Mouse (Mus musculus) activated CD4-positive, CD25-positive, alpha-beta regulatory T cell (primary cell): ENCODE measurements around the gene Dda1. TPM values are rescaled to one million over a fixed set of nuclear protein-coding genes. Genes with fewer than 3 reads are reported as not detected.

Experiments used
- polyA plus RNA-seq, 2 experiments: library from polyadenylated mRNA; unstranded; fragments of 100-300 nt; shearing (Covaris generic); gene quantifications; one replicate each; pipeline ENCODE4 v1.2.1; 2017

Dda1 gene
- polyA plus RNA-seq: 100 to 1,000 TPM; 100 to 120 TPM

GRCm38 (mm10) chr8:71468916-71469315 is at the start of gene Dda1:
Gene Dda1, plus strand, starts transcription at chr8:71469199.

GRCm38 (mm10) chr8:71463188-71464033 is 5.6 kb upstream of the Dda1 start, which contains the start of gene Abhd8:
Gene Abhd8, minus strand, starts transcription at chr8:71463655.

GRCm38 (mm10) chr8:71464513-71465500 is 4.2 kb upstream of the Dda1 start, which contains the start of gene Mrpl34:
Gene Mrpl34, plus strand, starts transcription at chr8:71464959.

GRCm38 (mm10) chr8:71485142-71486135 is 16.4 kb downstream of the Dda1 start, which contains the start of gene Ano8:
Gene Ano8, minus strand, starts transcription at chr8:71485963.

GRCm38 (mm10) chr8:71487691-71488445 is 18.9 kb downstream of the Dda1 start, which contains the start of gene Gtpbp3:
Gene Gtpbp3, plus strand, starts transcription at chr8:71488103.

GRCm38 (mm10) chr8:71511644-71512043 is 42.6 kb downstream of the Dda1 start, which contains the start of gene Plvap:
Gene Plvap, minus strand, starts transcription at chr8:71511752.

GRCm38 (mm10) chr8:71525226-71526050 is 56.4 kb downstream of the Dda1 start, which contains the start of gene Ccdc194:
Gene Ccdc194, minus strand, starts transcription at chr8:71525711.

Other genes with a start within 250 kb of the Dda1 start
- 10 to 100 TPM; 33.9 to 66.3 TPM for gene Myo9b, start 196.5 kb upstream of the Dda1 start, polyA plus RNA-seq
- 10 to 100 TPM; 17.6 to 28.6 TPM for gene Haus8, start 196.3 kb upstream of the Dda1 start, polyA plus RNA-seq
- 100 to 1,000 TPM; 154 to 223 TPM for gene Use1, start 102.4 kb upstream of the Dda1 start, polyA plus RNA-seq
- 10 to 100 TPM; 18.3 to 19.4 TPM for gene Ocel1, start 97.9 kb upstream of the Dda1 start, polyA plus RNA-seq
- 10 to 100 TPM in 1 of 2 experiments, 1 to 10 TPM in 1; 3.7 to 10.3 TPM for gene Nr2f6, start 87.2 kb upstream of the Dda1 start, polyA plus RNA-seq
- under 1 TPM; 0.12 to 0.38 TPM for gene Ushbp1, start 73.4 kb upstream of the Dda1 start, polyA plus RNA-seq
- gene Babam1, start 72.3 kb upstream of the Dda1 start, polyA plus RNA-seq: 100 to 1,000 TPM; 107 to 109 TPM
- gene Ankle1, start 63.2 kb upstream of the Dda1 start, polyA plus RNA-seq: 1 to 10 TPM; 1.8 to 3.7 TPM
- gene Abhd8, start 5.5 kb upstream of the Dda1 start, polyA plus RNA-seq: 100 to 1,000 TPM; 107 to 132 TPM
- gene Mrpl34, start 4.2 kb upstream of the Dda1 start, polyA plus RNA-seq: 100 to 1,000 TPM in 1 of 2 experiments, 10 to 100 TPM in 1; 70.1 to 100 TPM
- gene Ano8, start 16.8 kb downstream of the Dda1 start, polyA plus RNA-seq: 10 to 100 TPM in 1 of 2 experiments, 1 to 10 TPM in 1; 8.5 to 17.4 TPM
- gene Gtpbp3, start 18.9 kb downstream of the Dda1 start, polyA plus RNA-seq: 1 to 10 TPM; 4.2 to 7.7 TPM
- gene Plvap, start 42.6 kb downstream of the Dda1 start, polyA plus RNA-seq: under 1 TPM in 1 of 2 experiments, not detected in 1; 0.13 TPM
- under 1 TPM in 1 of 2 experiments, not detected in 1; 0.41 TPM for gene Ccdc194, start 56.5 kb downstream of the Dda1 start, polyA plus RNA-seq
- gene Bst2, start 68.3 kb downstream of the Dda1 start, polyA plus RNA-seq: 100 to 1,000 TPM; 103 to 118 TPM
- gene Mvb12a, start 73.7 kb downstream of the Dda1 start, polyA plus RNA-seq: 100 to 1,000 TPM; 113 to 137 TPM
- 1 to 10 TPM; 6.3 to 7.8 TPM for gene Tmem221, start 89.7 kb downstream of the Dda1 start, polyA plus RNA-seq
- under 1 TPM; 0.88 to 0.99 TPM for gene Nxnl1, start 97.4 kb downstream of the Dda1 start, polyA plus RNA-seq
- gene Slc27a1, start 99.7 kb downstream of the Dda1 start, polyA plus RNA-seq: 1 to 10 TPM; 6.0 to 6.9 TPM
- 100 to 1,000 TPM; 120 to 124 TPM for gene Pgls, start 123.0 kb downstream of the Dda1 start, polyA plus RNA-seq
- gene Fam129c, start 128.4 kb downstream of the Dda1 start, polyA plus RNA-seq: 10 to 100 TPM in 1 of 2 experiments, 1 to 10 TPM in 1; 8.8 to 20.0 TPM
- 10 to 100 TPM; 24.8 to 32.1 TPM for gene Colgalt1, start 141.8 kb downstream of the Dda1 start, polyA plus RNA-seq
- 1 to 10 TPM; 1.1 to 1.3 TPM for gene Unc13a, start 202.6 kb downstream of the Dda1 start, polyA plus RNA-seq
- gene Jak3, start 207.1 kb downstream of the Dda1 start, polyA plus RNA-seq: 100 to 1,000 TPM; 105 to 188 TPM
- gene Insl3, start 220.0 kb downstream of the Dda1 start, polyA plus RNA-seq: 10 to 100 TPM; 53.6 to 59.0 TPM
- gene B3gnt3, start 232.6 kb downstream of the Dda1 start, polyA plus RNA-seq: 1 to 10 TPM; 4.3 to 5.4 TPM